Mouse (Mus musculus): ENCODE data around the gene Yipf3. TPM values are rescaled to one million over a fixed set of nuclear protein-coding genes. Genes with fewer than 3 reads are reported as not detected.

The Yipf3 gene
- total RNA-seq (2014; fragmentation: Nextera tagmentation) (65.9 and 69.9 TPM in 2 replicates), total RNA-seq (2017) (32.9 and 38.5 TPM in 2 replicates)

- peak; percentile 86 for ATAC-seq (replicated peaks; ENCODE audit: low FRiP score, low TSS enrichment, poor library complexity, severe bottlenecking)
These were observed at the start of gene Yipf3, which contains the start of gene Polr1c for GRCm38 (mm10) chr17:46247512-46248188. Yipf3 (plus strand) TSS chr17:46248080. Polr1c (minus strand) TSS chr17:46248054.

DNA sequence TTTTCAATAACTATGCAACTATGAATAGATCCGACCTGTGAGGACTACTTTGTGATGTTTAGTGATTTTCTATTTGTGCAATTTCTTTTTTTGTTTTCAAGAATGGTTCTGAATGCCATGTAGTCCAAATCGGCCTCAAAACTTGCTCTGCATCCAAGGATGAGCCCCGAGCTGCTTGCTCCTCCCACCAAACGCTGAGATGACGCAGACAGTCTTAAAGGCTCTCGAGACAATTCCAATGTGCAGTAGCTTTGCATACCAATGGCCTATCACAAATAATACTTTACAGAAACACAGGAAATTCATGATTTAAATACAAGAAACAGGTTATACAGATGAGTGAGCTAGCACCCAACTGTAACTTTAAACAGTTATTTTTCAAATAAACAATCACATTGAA is 46.7 kb upstream of the Yipf3 start:
- ATAC-seq (replicated peaks; ENCODE audit: low FRiP score, low TSS enrichment, poor library complexity, severe bottlenecking) = no peak

GRCm38 (mm10) chr17:46202421-46203071 is 45.3 kb upstream of the Yipf3 start, which contains the start of the genes Polh and Xpo5:
Polh (minus strand) TSS chr17:46202645.
Xpo5 (plus strand) TSS chr17:46202782.
- peak; percentile 97 for ATAC-seq (replicated peaks; ENCODE audit: low FRiP score, low TSS enrichment, poor library complexity, severe bottlenecking)

GRCm38 (mm10) chr17:46203078-46203477 is 44.8 kb upstream of the Yipf3 start:
- no peak for ATAC-seq (replicated peaks; ENCODE audit: low FRiP score, low TSS enrichment, poor library complexity, severe bottlenecking)

DNA sequence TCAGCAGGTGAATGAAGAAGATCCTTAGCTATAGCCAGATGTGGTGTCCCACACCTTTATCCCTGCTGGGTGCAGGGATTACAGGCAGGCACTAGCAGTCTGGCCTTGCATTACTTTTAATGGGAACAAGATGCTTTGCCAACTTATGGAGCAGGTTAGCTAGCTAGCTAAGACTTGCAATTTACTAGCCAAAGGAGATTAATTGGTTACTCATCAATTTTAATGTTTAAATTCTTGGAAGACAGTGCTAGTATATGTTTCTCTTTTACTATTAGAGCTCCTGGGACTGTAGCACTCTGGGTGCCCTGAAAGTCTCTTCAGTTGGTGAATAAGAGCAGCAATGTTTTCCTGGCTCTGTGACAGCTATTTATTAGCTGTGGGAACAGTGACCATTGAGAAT is 41.2 kb upstream of the Yipf3 start:
- ATAC-seq (replicated peaks; ENCODE audit: low FRiP score, low TSS enrichment, poor library complexity, severe bottlenecking) = no peak

DNA sequence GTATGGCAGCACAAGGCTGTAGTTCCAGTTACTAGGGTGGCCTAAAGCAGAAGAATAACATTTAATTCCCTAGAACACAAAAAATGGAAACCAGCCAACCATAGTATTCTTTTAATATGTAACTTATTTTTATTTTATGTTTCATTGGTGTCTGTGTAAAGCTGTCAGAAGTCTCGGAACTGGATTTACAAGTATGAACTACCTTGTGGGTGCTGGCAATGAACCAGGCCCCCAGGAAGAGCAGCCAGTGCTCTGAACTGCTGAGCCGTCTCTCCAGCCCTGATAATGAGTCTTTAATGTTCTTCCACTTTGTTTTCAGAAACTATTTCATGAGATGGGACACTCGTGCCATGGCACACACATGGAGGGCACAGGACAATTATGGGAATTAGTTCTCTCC is 37.3 kb upstream of the Yipf3 start:
- no peak for ATAC-seq (replicated peaks; ENCODE audit: low FRiP score, low TSS enrichment, poor library complexity, severe bottlenecking)

DNA sequence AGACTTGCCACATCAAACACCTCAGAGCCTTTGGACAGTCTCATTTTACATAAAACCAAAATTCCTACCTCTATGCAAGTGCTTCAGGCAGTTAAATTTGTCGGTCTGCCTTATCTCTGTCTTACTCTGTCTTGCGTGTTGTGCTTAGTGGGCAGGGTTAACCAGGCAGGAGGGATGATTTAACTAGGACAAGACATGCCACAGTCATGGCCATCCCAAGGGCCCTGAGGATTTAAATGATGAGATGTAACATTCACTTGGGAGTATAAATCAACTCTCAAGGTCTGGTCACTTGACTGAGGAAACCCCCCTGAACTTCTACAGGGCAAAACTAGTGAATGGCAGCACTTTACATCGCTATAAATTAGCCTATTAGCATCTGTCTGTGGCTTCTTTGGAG is 26.3 kb upstream of the Yipf3 start:
- no peak for ATAC-seq (replicated peaks; ENCODE audit: low FRiP score, low TSS enrichment, poor library complexity, severe bottlenecking)

DNA sequence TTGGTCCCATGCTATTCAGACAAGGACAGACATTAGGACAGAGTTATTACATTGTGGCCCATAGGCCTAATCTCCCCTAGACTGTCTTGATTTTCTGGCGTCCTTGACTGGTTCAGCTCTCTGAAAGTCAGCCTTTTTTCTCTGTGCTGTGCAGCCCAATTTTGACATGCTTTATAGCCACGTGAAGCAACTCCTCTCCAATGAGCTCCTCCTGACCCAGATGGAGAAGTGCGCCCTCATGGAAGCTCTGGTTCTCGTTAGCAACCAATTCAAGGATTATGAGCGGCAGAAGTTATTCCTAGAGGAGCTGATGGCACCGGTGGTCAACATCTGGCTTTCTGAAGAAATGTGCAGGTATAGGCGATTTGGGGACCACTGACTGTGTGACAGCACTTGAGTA is 20.3 kb upstream of the Yipf3 start:
- no peak for ATAC-seq (replicated peaks; ENCODE audit: low FRiP score, low TSS enrichment, poor library complexity, severe bottlenecking)

- ATAC-seq (replicated peaks; ENCODE audit: low FRiP score, low TSS enrichment, poor library complexity, severe bottlenecking) = no peak
These were observed 11.8 kb upstream of the Yipf3 start for GRCm38 (mm10) chr17:46236067-46236466.

- ATAC-seq (replicated peaks; ENCODE audit: low FRiP score, low TSS enrichment, poor library complexity, severe bottlenecking) = peak; percentile 66
These were observed 10.8 kb upstream of the Yipf3 start for GRCm38 (mm10) chr17:46237079-46237478.

- ATAC-seq (replicated peaks; ENCODE audit: low FRiP score, low TSS enrichment, poor library complexity, severe bottlenecking) = peak; percentile 2; the same call in 1 of the 2 replicates
These were observed 10.4 kb upstream of the Yipf3 start for GRCm38 (mm10) chr17:46237480-46237879.

- ATAC-seq (replicated peaks; ENCODE audit: low FRiP score, low TSS enrichment, poor library complexity, severe bottlenecking) = no peak
These were observed 8.3 kb upstream of the Yipf3 start for GRCm38 (mm10) chr17:46239516-46240114.

GRCm38 (mm10) chr17:46241471-46241870 is 6.4 kb upstream of the Yipf3 start:
- ATAC-seq (replicated peaks; ENCODE audit: low FRiP score, low TSS enrichment, poor library complexity, severe bottlenecking) = no peak

DNA sequence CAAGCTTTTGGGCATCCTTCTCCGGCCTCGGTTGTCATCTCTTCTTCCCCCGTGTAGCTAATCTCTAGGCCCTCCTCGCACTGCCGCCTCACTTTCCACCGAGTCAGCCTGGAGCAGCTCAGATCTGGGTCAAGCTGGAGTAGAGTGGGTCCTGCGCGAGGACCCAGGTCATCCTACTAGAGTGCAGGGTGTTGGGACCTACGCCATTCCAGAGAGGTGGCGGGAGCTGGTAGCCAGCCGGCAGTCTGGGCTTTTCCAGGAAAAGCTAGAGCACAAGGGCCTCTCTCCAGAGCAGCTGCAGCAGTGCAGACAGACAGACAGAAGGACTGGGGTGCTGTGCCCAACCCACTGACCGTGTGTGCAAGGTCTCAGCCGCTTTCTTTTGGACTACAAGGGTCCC is 5.6 kb upstream of the Yipf3 start:
- no peak for ATAC-seq (replicated peaks; ENCODE audit: low FRiP score, low TSS enrichment, poor library complexity, severe bottlenecking)

- no peak for ATAC-seq (replicated peaks; ENCODE audit: low FRiP score, low TSS enrichment, poor library complexity, severe bottlenecking)
These were observed 4.9 kb upstream of the Yipf3 start for GRCm38 (mm10) chr17:46242993-46243392.

DNA sequence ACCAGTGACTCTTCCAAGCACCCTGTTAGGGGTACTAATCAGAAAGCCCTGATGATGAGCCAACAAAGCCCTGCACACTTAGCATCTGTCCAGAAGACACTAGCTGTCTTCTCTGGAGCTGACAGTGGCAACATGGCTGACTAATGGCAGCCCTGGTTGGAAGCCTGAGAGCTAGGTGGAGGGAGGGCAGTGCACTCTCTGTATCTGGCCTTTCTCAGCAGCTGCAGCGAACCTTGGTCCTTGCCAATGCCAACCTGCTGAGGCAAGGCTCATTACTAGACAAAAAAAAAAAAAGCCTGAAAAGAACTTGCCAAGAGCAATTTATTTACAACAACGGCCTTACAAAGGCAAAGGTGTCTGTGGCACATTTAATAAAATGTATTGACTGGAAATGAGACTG is 4.3 kb upstream of the Yipf3 start:
- no peak for ATAC-seq (replicated peaks; ENCODE audit: low FRiP score, low TSS enrichment, poor library complexity, severe bottlenecking)

- ATAC-seq (replicated peaks; ENCODE audit: low FRiP score, low TSS enrichment, poor library complexity, severe bottlenecking) = no peak
These were observed 3.3 kb upstream of the Yipf3 start for GRCm38 (mm10) chr17:46244579-46244978.

DNA sequence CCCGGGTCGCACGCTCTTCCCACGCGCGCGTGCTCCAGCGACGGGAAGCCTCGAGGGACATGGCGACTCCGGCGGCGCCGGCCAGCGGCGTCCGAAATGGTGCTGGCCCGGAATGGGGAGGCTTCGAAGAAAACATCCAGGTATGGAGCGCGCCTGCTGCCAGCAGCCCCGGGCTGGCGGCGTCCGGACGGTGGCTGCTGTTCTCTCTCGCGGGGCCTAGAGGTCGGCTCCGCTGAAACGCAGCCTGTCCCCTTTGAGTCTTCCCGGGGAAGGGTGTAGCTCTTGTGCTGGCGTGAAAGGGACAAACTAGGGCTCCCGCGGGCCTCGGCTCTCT is 276 bp downstream of the Yipf3 start:
- ATAC-seq (replicated peaks; ENCODE audit: low FRiP score, low TSS enrichment, poor library complexity, severe bottlenecking) = peak; percentile 8; the same call in 1 of the 2 replicates

GRCm38 (mm10) chr17:46251174-46251573 is 3.3 kb downstream of the Yipf3 start:
- ATAC-seq (replicated peaks; ENCODE audit: low FRiP score, low TSS enrichment, poor library complexity, severe bottlenecking) = no peak

- ATAC-seq (replicated peaks; ENCODE audit: low FRiP score, low TSS enrichment, poor library complexity, severe bottlenecking) = no peak
These were observed 4.9 kb downstream of the Yipf3 start for GRCm38 (mm10) chr17:46252571-46253451.

Measured in megakaryocyte-erythroid progenitor cell, adult 5-6 weeks (primary cell).